Mouse (Mus musculus): ENCODE data around the gene Lrat. TPM values are rescaled to one million over a fixed set of nuclear protein-coding genes. Genes with fewer than 3 reads are reported as not detected.
A peak's percentile ranks its signal among the peaks of the same experiment; 100 is the strongest.

Gene Lrat
- total and polyA plus RNA-seq, 2 experiments, result 3.4 to 12.4 TPM

DNA sequence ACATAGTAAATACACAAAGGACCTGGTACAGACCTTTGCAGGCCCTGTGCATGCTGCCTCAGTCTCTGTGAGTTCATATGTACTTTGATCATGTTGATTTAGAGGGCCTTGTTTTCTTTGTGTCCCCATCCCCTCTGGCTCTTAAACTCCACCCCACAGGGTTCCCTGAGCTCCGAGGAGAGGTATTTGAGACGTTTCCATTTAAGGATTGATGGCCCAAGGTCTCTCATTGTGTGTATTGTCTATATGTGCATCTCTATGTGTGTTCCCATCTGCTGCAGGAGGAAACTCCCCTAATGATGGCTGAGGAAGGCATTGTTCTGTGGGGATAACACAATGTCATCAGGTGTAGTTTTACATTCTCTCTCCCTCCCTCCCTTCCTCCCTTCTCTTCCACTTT lies 14.9 kb downstream of the Lrat start:
- no peak for TF ChIP-seq CTCF (IDR thresholded peaks at IDR 0.05; ENCODE audit: low read depth, low read length)
- TF ChIP-seq POLR2A (IDR thresholded peaks at IDR 0.05; ENCODE audit: extremely low read depth, insufficient read depth, low read length), result no peak
- Histone ChIP-seq H3K27me3 (ENCODE audit: control insufficient read depth, insufficient read depth, low read length) (no peaks in the 10 kb centered on the region), H3K79me2 (ENCODE audit: control insufficient read depth, insufficient read depth, low read length) (no peaks in the 10 kb centered on the region), H3K27ac (replicated peaks; ENCODE audit: insufficient read depth, low read depth, low read length) (no peak overlapping the region), H3K4me1 (ENCODE audit: control insufficient read depth, insufficient read depth, low read length) (no peaks in the 10 kb centered on the region), H3K9ac (ENCODE audit: low read depth, low read length) (no peak overlapping the region), H3K4me3 (ENCODE audit: insufficient read depth, low read depth, low read length) (no peak overlapping the region), H3K36me3 (ENCODE audit: control insufficient read depth, insufficient read depth, low read length) (no peaks in the 10 kb centered on the region)
- no peak for DNase-seq (ENCODE audit: extremely low read depth, low read depth, low spot score)
- 19% methylated on average over 2 of the region's 2 CpGs for WGBS

DNA sequence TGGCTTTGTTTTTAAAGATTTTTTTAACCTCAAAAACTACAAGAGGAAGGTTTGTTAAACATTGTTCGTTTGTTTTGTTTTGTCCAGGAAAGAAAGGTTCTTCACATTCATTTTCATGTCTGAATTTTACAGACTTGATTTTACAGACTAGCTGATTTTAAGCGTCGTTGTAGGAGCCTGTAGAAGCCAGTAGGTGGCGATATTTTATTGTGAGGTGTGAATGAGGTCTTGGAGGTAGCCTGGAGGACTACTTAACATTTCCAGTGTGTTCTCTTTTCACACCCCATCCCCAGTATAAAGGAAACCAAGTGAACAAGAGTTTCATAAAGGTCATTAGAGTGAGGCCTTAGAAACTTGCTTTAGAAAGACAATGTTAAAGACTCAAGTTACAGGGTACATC lies 26.5 kb downstream of the Lrat start:
- TF ChIP-seq CTCF (IDR thresholded peaks at IDR 0.05; ENCODE audit: low read depth, low read length) (0 out of 2 replicates have a peak, but pooled peaks have one; percentile 10), POLR2A (IDR thresholded peaks at IDR 0.05; ENCODE audit: extremely low read depth, insufficient read depth, low read length) (no peak)
- no peaks in the 10 kb centered on the region for H3K4me1 ChIP-seq (ENCODE audit: control insufficient read depth, insufficient read depth, low read length)
- H3K9ac ChIP-seq (ENCODE audit: low read depth, low read length), result no peak overlapping the region
- no peaks in the 10 kb centered on the region for H3K36me3 ChIP-seq (ENCODE audit: control insufficient read depth, insufficient read depth, low read length)
- peaks cover 12% of the 10 kb centered on the region for H3K27me3 ChIP-seq (ENCODE audit: control insufficient read depth, insufficient read depth, low read length)
- H3K79me2 ChIP-seq (ENCODE audit: control insufficient read depth, insufficient read depth, low read length), result no peaks in the 10 kb centered on the region
- no peak overlapping the region for H3K27ac ChIP-seq (replicated peaks; ENCODE audit: insufficient read depth, low read depth, low read length)
- no peak overlapping the region for H3K4me3 ChIP-seq (ENCODE audit: insufficient read depth, low read depth, low read length)
- peak; percentile 40 for DNase-seq (ENCODE audit: extremely low read depth, low read depth, low spot score)
- 3% methylated on average over 4 of the region's 4 CpGs for WGBS

DNA sequence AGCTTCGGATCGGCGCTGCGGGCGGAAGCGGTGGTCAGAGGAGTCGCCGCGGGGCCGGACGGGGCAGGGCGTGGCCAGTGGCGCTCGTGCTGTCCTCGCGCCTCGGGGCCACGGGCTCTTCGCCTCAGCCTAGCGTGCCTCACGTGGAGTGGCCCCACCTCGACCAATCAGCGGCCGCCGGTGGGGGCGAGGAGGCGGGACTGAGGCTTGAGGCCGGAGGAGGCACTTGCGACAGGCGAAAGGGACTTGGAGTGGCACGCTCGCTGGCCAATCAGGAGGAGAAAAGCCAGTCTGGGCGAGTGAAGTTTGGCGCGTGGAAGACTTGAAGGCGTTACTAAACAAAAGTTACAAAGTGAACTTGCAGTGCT lies 27.4 kb downstream of the Lrat start, which contains the start of gene Rbm46:
Gene Rbm46, minus strand, starts transcription at position 112 of the 368 bp plus-strand sequence.
- no peaks in the 10 kb centered on the region for H3K79me2 ChIP-seq (ENCODE audit: control insufficient read depth, insufficient read depth, low read length)
- WGBS, result 20% methylated on average over 35 of the region's 36 CpGs
- H3K4me1 ChIP-seq (ENCODE audit: control insufficient read depth, insufficient read depth, low read length), result no peaks in the 10 kb centered on the region
- H3K27me3 ChIP-seq (ENCODE audit: control insufficient read depth, insufficient read depth, low read length), result peaks cover 12% of the 10 kb centered on the region
- DNase-seq (ENCODE audit: extremely low read depth, low read depth, low spot score), result peak; percentile 44
- peak within 1 kb of the TSS; percentile 34; the same call in 1 of the 2 replicates for H3K4me3 ChIP-seq (ENCODE audit: insufficient read depth, low read depth, low read length)
- 0 out of 2 replicates have a peak within 1 kb of the TSS, but pooled peaks have one; percentile 4 for H3K9ac ChIP-seq (ENCODE audit: low read depth, low read length)
- TF ChIP-seq POLR2A (IDR thresholded peaks at IDR 0.05; ENCODE audit: extremely low read depth, insufficient read depth, low read length) (no peak), CTCF (IDR thresholded peaks at IDR 0.05; ENCODE audit: low read depth, low read length) (no peak)
- H3K27ac ChIP-seq (replicated peaks; ENCODE audit: insufficient read depth, low read depth, low read length), result no peak within 1 kb of the TSS
- H3K36me3 ChIP-seq (ENCODE audit: control insufficient read depth, insufficient read depth, low read length), result no peaks in the 10 kb centered on the region

DNA sequence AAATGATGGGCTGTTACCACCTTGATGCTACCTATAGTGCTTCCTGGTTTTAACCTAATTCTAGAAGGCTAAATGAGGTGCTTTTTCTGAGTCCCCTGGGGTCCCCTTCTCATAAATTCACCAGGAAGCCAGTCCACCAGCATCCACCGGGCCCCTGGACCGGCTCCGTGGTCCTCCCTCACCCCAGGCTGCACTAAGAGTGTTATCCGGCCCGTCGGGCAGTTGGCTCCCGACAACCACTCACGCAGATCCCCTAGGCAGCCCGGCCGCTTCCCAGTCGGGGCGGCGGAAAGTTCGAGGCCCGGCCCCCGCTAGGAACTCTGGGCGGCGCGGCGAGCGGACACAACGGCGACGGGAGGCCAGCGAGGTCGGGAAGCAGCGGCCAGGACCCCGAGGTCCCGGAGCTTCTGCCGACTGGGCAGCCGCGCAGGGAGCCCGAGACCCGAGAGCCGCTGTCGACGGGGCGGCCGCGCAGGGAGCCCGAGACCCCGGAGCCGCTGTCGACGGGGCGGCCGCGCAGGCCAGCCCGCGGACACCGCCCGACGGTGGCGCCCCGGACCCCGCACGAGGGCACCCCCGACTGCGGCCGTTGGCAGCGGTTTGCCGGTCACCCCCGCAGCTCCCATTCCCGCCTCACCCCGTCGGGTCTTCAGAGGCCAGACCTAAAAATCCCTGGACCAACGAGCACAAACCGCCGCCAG lies 28.0 kb downstream of the Lrat start:
- 0 out of 2 replicates have a peak overlapping the region, but pooled peaks have one; percentile 4 for H3K9ac ChIP-seq (ENCODE audit: low read depth, low read length)
- WGBS, result 31% methylated on average over 69 of the region's 69 CpGs
- no peaks in the 10 kb centered on the region for H3K36me3 ChIP-seq (ENCODE audit: control insufficient read depth, insufficient read depth, low read length)
- H3K4me3 ChIP-seq (ENCODE audit: insufficient read depth, low read depth, low read length), result peak overlapping the region; percentile 34; the same call in 1 of the 2 replicates
- TF ChIP-seq POLR2A (IDR thresholded peaks at IDR 0.05; ENCODE audit: extremely low read depth, insufficient read depth, low read length) (no peak), CTCF (IDR thresholded peaks at IDR 0.05; ENCODE audit: low read depth, low read length) (no peak)
- H3K27ac ChIP-seq (replicated peaks; ENCODE audit: insufficient read depth, low read depth, low read length), result no peak overlapping the region
- H3K27me3 ChIP-seq (ENCODE audit: control insufficient read depth, insufficient read depth, low read length), result peaks cover 12% of the 10 kb centered on the region
- no peak for DNase-seq (ENCODE audit: extremely low read depth, low read depth, low spot score)
- no peaks in the 10 kb centered on the region for H3K4me1 ChIP-seq (ENCODE audit: control insufficient read depth, insufficient read depth, low read length)
- no peaks in the 10 kb centered on the region for H3K79me2 ChIP-seq (ENCODE audit: control insufficient read depth, insufficient read depth, low read length)

DNA sequence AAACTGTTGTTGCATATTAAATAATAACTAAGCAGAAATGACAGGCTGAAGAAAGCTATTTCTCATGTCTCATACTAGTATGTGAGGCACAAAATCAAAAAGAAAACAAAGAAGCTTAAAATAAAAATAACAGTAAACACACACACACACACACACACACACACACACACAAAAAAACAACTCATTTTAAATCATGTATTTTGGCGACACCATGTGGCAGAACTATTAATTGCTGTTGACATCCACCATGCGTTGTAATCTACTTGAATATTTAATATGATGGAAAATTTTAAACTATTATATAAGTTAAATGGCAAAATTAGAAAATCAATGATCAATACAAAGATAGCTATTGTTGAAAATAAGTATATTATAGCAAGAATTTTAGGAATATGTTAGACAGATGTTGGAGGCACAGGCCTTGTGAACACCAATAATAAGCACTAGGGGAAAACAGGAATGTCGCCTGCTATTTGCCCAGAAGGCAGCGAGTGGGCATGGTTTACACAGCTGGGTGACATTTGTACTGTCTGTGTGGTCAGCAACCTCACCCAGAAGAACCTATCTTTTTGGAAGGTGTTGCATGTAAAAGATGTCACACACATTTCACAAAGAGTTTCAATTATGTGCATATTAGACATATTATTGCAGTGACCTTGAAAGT lies 46.2 kb downstream of the Lrat start:
- H3K79me2 ChIP-seq (ENCODE audit: control insufficient read depth, insufficient read depth, low read length), result no peaks in the 10 kb centered on the region
- WGBS, result 25% methylated on average over 4 of the region's 4 CpGs
- TF ChIP-seq CTCF (IDR thresholded peaks at IDR 0.05; ENCODE audit: low read depth, low read length), result peak; percentile 58
- no peak for TF ChIP-seq POLR2A (IDR thresholded peaks at IDR 0.05; ENCODE audit: extremely low read depth, insufficient read depth, low read length)
- no peak overlapping the region for H3K4me3 ChIP-seq (ENCODE audit: insufficient read depth, low read depth, low read length)
- H3K27me3 ChIP-seq (ENCODE audit: control insufficient read depth, insufficient read depth, low read length), result no peaks in the 10 kb centered on the region
- H3K4me1 ChIP-seq (ENCODE audit: control insufficient read depth, insufficient read depth, low read length), result no peaks in the 10 kb centered on the region
- peak; percentile 45 for DNase-seq (ENCODE audit: extremely low read depth, low read depth, low spot score)
- H3K9ac ChIP-seq (ENCODE audit: low read depth, low read length), result no peak overlapping the region
- no peaks in the 10 kb centered on the region for H3K36me3 ChIP-seq (ENCODE audit: control insufficient read depth, insufficient read depth, low read length)
- H3K27ac ChIP-seq (replicated peaks; ENCODE audit: insufficient read depth, low read depth, low read length), result no peak overlapping the region

Other genes with a start within 250 kb of the Lrat start
- 0.13 and 0.28 TPM in 2 replicates for gene Rbm46, start 27.5 kb downstream of the Lrat start, total RNA-seq (2014; rRNA removed)
- not detected in 2 replicates for gene Rbm46, start 27.5 kb downstream of the Lrat start, polyA plus RNA-seq (2012; rRNA removed)
- gene Fgg, start 103.8 kb upstream of the Lrat start, total RNA-seq (2014; rRNA removed), result 3,843 and 4,358 TPM in 2 replicates
- 2,564 and 2,816 TPM in 2 replicates for gene Fgg, start 103.8 kb upstream of the Lrat start, polyA plus RNA-seq (2012; rRNA removed)
- 3,320 and 3,369 TPM in 2 replicates for gene Fga, start 122.1 kb upstream of the Lrat start, total RNA-seq (2014; rRNA removed)
- gene Fga, start 122.1 kb upstream of the Lrat start, polyA plus RNA-seq (2012; rRNA removed), result 877 and 984 TPM in 2 replicates
- gene Fgb, start 145.9 kb upstream of the Lrat start, total RNA-seq (2014; rRNA removed), result 2,420 and 2,798 TPM in 2 replicates
- gene Fgb, start 145.9 kb upstream of the Lrat start, polyA plus RNA-seq (2012; rRNA removed), result 918 and 923 TPM in 2 replicates
- 34.1 and 35.1 TPM in 2 replicates for gene Plrg1, start 151.5 kb upstream of the Lrat start, total RNA-seq (2014; rRNA removed)
- 20.7 and 21.8 TPM in 2 replicates for gene Plrg1, start 151.5 kb upstream of the Lrat start, polyA plus RNA-seq (2012; rRNA removed)
- 0.09 and 0.13 TPM in 2 replicates for gene Dchs2, start 224.0 kb upstream of the Lrat start, total RNA-seq (2014; rRNA removed)
- 0.01 TPM in 2 replicates for gene Dchs2, start 224.0 kb upstream of the Lrat start, polyA plus RNA-seq (2012; rRNA removed)